Mouse (Mus musculus) forebrain, embryonic 11.5 days (tissue): ENCODE measurements around the gene Cadps2. TPM values are rescaled to one million over a fixed set of nuclear protein-coding genes. Genes with fewer than 3 reads are reported as not detected.
A peak's percentile ranks its signal among the peaks of the same experiment; 100 is the strongest.

ENCODE experiments used
- ATAC-seq: fragments of 200-750 bp; cut with Nextera tagmentation; replicated peaks from 2 replicates; pipeline ENCODE4 v1.8.0; 2017; ENCODE audit warnings: moderate TSS enrichment; ENCODE audit not compliant: low FRiP score
- DNase-seq: peaks from one replicate; pipeline ENCODE4 v3.0.0-alpha.2; 2017; ENCODE audit warnings: low spot score
- H3K27ac ChIP-seq: fragments of 300-500 bp; sonication (generic); 2 replicates; pipeline ENCODE4 v1.5.1; 2014; ENCODE audit warnings: low read depth, low read length
- H3K27me3 ChIP-seq: fragments of 300-500 bp; sonication (generic); 2 replicates; pipeline ENCODE4 v1.6.1; 2014; ENCODE audit warnings: mild to moderate bottlenecking, low read length, mixed read lengths; ENCODE audit not compliant: control insufficient read depth, insufficient read depth
- H3K36me3 ChIP-seq: fragments of 300-500 bp; sonication (generic); 2 replicates; pipeline ENCODE4 v1.6.1; 2014; ENCODE audit warnings: mild to moderate bottlenecking, low read length, moderate library complexity, mixed read lengths; ENCODE audit not compliant: control insufficient read depth, insufficient read depth
- H3K4me1 ChIP-seq: fragments of 300-500 bp; sonication (generic); replicated peaks from 2 replicates; pipeline ENCODE4 v1.6.1; 2014; ENCODE audit warnings: low read length, mixed read lengths; ENCODE audit not compliant: control insufficient read depth, insufficient read depth
- H3K4me2 ChIP-seq: fragments of 300-500 bp; sonication (generic); 2 replicates; pipeline ENCODE4 v1.6.1; 2014; ENCODE audit warnings: low read depth, mild to moderate bottlenecking, low read length, moderate library complexity, mixed read lengths; ENCODE audit not compliant: severe bottlenecking
- H3K4me3 ChIP-seq: fragments of 300-500 bp; sonication (generic); 2 replicates; pipeline ENCODE4 v1.5.1; 2014; ENCODE audit warnings: low read depth, low read length
- H3K9ac ChIP-seq: fragments of 300-500 bp; sonication (generic); 2 replicates; pipeline ENCODE4 v1.6.1; 2014; ENCODE audit warnings: low read length
- H3K9me3 ChIP-seq: fragments of 300-500 bp; sonication (generic); 2 replicates; pipeline ENCODE4 v1.6.1; 2016; ENCODE audit warnings: low read length, mixed read lengths; ENCODE audit not compliant: control insufficient read depth
- WGBS: fragments of 180-500 bp; shearing (Covaris S2); extraction: QIAGEN DNeasy Blood & Tissue Kit; methylation state at CpG from one replicate; pipeline ENCODE4 v1.1.7; 2014; 5-methylcytosine and 5-hydroxymethylcytosine counted together
- polyA plus RNA-seq: library from polyadenylated mRNA; unstranded; fragments of >200 nt; fragmentation: Nextera tagmentation; extraction: Ambion mirVana; gene quantifications from 2 replicates; pipeline ENCODE4 v1.2.1, GENCODE M21; 2014

Cadps2 gene
- polyA plus RNA-seq, 1 experiment from 2014 or later: 3.8 TPM

DNA sequence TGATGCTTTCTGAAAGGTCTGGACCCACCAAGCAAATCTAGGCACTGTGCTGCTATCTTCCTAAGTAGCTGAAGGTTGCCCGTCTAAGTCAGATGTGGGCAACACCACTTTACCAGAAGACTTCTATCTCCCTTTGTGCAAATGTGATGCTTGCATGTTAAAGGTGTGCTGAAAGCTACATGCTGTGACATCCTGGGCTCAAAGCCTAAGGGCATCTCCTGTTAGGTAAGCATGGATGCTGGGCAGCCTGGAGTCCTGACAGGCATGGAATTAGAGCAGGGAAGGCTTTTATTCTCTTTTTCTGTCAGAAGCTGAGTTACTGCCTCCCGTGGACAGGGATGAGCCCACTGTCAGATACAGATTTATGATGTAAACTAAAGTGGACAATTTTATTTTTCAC, 348.8 kb downstream of the Cadps2 start:
- no peak overlapping the region for H3K9ac ChIP-seq
- no peaks in the 10 kb centered on the region for H3K27me3 ChIP-seq
- no peak overlapping the region for H3K4me2 ChIP-seq
- no peaks in the 10 kb centered on the region for H3K36me3 ChIP-seq
- no peak overlapping the region for H3K4me3 ChIP-seq
- no peak for DNase-seq
- no peak for ATAC-seq
- no peaks in the 10 kb centered on the region for H3K9me3 ChIP-seq
- no peaks in the 10 kb centered on the region for H3K4me1 ChIP-seq
- 89% methylated on average over 2 of the region's 2 CpGs for WGBS
- no peak overlapping the region for H3K27ac ChIP-seq

DNA sequence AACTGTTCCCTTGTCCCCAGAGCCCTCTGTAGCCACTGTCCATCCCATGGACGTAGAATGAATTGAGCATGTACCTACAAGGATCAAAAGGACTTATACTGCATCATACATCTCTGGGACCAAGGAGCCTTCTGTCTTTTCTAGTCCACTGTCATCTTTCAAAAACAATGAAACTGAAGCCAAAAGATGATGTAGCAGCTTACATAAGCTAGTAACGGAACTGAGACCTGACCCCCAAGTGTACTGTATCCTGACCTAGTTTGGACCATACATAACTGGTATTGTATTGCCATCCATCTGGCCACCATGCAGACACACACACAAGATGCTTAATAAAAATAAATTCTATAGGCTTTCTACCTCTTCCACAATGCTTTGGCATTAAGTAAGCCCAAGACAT, 350.2 kb downstream of the Cadps2 start:
- Histone ChIP-seq H3K27me3 (no peaks in the 10 kb centered on the region), H3K4me3 (no peak overlapping the region), H3K36me3 (no peaks in the 10 kb centered on the region)

DNA sequence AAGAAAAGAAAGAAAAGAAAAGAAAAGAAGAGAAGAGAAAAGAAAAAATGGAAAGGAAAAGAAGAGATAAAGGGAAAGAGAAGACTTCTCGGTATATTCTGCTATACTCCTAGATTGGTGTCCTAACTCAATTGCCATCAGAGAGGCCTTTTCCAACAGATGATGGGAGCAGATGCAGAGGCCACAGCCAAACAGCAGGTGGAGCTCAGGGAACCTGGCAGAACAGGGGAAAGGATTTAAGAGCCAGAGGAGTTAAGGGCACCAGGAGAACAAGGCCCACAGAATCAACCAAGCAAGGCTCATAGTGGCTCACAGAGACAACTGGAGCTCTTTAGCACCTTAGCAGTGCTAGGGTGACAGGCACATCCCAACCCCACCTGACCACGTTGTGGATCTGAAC, 366.5 kb downstream of the Cadps2 start:
- 77% methylated on average over 2 of the region's 2 CpGs for WGBS
- ATAC-seq (no peak), DNase-seq (no peak)
- H3K9me3 ChIP-seq: no peaks in the 10 kb centered on the region
- no peak overlapping the region for H3K4me2 ChIP-seq
- no peaks in the 10 kb centered on the region for H3K4me1 ChIP-seq
- no peak overlapping the region for H3K4me3 ChIP-seq
- no peaks in the 10 kb centered on the region for H3K27me3 ChIP-seq
- H3K36me3 ChIP-seq: no peaks in the 10 kb centered on the region
- no peak overlapping the region for H3K27ac ChIP-seq
- H3K9ac ChIP-seq: no peak overlapping the region

More for the DNA sequence above, 350.2 kb downstream of the Cadps2 start:
- DNase-seq: no peak
- no peaks in the 10 kb centered on the region for H3K4me1 ChIP-seq
- H3K27ac ChIP-seq: no peak overlapping the region
- 89% methylated on average over 2 of the region's 2 CpGs for WGBS
- H3K4me2 ChIP-seq: no peak overlapping the region
- no peak for ATAC-seq
- H3K9me3 ChIP-seq: no peaks in the 10 kb centered on the region
- H3K9ac ChIP-seq: no peak overlapping the region

DNA sequence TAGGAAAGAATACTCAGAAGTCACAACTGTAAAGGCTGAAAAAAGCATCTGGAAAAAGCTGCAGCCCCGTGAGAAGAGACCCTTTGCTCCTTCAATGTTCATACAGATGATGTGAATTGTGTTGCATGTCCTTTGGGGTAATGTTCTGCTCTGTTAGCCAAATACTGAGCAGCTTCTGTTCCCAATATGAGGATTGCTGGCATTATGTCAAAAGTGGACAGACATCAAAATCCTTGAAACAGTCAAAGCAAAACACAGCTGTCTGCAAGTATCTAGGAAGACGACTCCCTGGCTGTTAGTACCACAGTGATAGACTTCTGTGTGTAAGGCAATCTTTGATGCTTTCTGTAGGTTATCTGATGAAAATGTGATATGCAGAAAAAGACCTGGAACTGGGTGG, 367.4 kb downstream of the Cadps2 start:
- no peaks in the 10 kb centered on the region for H3K27me3 ChIP-seq
- no peaks in the 10 kb centered on the region for H3K9me3 ChIP-seq
- H3K9ac ChIP-seq: no peak overlapping the region
- H3K4me1 ChIP-seq: no peaks in the 10 kb centered on the region
- no peak overlapping the region for H3K4me2 ChIP-seq
- H3K36me3 ChIP-seq: no peaks in the 10 kb centered on the region
- DNase-seq: no peak
- H3K27ac ChIP-seq: no peak overlapping the region
- no peak overlapping the region for H3K4me3 ChIP-seq
- ATAC-seq: no peak
- 74% methylated on average over 2 of the region's 2 CpGs for WGBS

DNA sequence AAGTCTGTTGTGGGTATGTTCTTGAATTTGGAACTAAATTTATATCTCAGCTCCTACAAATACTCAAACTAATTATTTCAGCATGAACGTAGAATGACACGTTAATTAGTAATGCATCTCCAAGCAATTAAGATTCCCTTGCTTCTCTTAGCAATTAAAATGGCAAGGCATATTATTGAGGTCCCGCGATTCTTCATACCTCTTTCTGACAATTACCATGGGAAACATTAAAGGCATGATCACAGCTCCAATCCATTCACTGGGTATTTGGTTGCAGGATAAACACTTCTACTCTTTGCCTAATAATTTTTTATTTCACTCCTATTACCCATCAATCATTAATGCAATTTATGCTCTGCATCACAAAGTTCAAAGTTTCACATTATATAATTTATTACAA, 371.3 kb downstream of the Cadps2 start:
- Histone ChIP-seq H3K27me3 (no peaks in the 10 kb centered on the region), H3K9me3 (no peaks in the 10 kb centered on the region), H3K36me3 (no peaks in the 10 kb centered on the region), H3K27ac (no peak overlapping the region), H3K9ac (no peak overlapping the region), H3K4me2 (no peak overlapping the region), H3K4me1 (no peaks in the 10 kb centered on the region), H3K4me3 (no peak overlapping the region)
- DNase-seq (no peak), ATAC-seq (peak; percentile 44; the same call in 1 of the 2 replicates)
- 59% methylated on average over 4 of the region's 4 CpGs for WGBS

DNA sequence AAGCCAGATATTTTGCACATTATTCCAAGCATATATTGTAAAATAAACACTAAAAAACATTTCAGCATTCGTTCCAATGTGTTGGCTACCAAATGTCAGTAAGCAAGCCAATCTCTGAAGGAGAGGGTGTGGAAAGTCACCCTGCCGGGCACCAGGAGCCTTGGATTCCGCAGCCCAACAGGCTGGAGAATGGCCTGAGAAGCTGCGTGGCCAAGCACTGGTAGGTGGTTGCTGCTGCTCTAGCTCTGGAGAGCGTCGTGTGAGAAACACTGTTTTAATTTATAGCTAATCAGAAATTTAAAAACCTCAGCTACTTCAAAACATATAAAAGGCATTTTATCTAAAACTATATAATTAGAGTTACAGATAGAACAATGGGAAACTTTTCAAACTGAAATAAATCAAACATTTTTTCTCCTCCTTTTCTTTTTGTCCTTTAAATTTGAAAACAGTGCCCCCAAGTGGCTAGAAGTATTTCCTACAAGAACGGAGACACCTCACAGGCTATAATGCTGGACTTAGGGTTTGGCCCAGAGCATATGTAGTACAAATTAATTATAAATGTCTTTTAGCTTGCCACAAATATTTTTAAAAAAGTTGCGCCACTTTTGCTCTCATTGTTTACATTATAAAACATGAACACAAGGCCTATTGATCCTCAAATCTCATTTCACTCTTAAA, 376.5 kb downstream of the Cadps2 start:
- no peaks in the 10 kb centered on the region for H3K36me3 ChIP-seq
- no peaks in the 10 kb centered on the region for H3K9me3 ChIP-seq
- no peak overlapping the region for H3K4me3 ChIP-seq
- H3K9ac ChIP-seq: no peak overlapping the region
- H3K4me2 ChIP-seq: no peak overlapping the region
- no peaks in the 10 kb centered on the region for H3K27me3 ChIP-seq
- DNase-seq (no peak), ATAC-seq (peak; percentile 68)
- 18% methylated on average over 8 of the region's 8 CpGs for WGBS
- 0 out of 2 replicates have a peak, but pooled peaks cover 4% of the 10 kb centered on the region for H3K4me1 ChIP-seq
- H3K27ac ChIP-seq: no peak overlapping the region

DNA sequence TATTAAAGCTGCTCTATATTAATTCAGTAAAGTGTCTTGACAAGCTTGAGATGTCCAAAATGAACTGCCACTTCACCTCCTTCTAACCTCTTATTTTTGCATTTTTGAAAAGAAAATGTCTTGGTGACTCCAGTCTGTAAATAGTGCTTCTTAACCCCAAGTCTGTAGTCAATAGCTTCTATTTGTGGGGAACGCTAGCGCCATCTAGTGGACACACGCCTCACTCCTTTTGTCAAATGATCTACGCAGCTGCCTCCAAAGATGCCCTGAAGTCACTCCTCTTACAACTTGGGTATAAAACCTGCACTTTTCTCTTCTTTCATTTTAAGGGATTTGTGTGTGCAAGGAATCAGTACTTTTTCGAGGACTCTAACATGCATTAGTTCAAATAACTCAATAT, 381.5 kb downstream of the Cadps2 start:
- DNase-seq: peak; percentile 90
- no peak overlapping the region for H3K4me2 ChIP-seq
- H3K27me3 ChIP-seq: no peaks in the 10 kb centered on the region; the same call in none of the 2 replicates
- H3K36me3 ChIP-seq: no peaks in the 10 kb centered on the region
- H3K4me1 ChIP-seq: 0 out of 2 replicates have a peak, but pooled peaks cover 4% of the 10 kb centered on the region
- no peak overlapping the region for H3K4me3 ChIP-seq
- peak; percentile 62 for ATAC-seq
- no peaks in the 10 kb centered on the region for H3K9me3 ChIP-seq
- no peak overlapping the region for H3K9ac ChIP-seq
- 2% methylated on average over 5 of the region's 5 CpGs for WGBS
- no peak overlapping the region for H3K27ac ChIP-seq

DNA sequence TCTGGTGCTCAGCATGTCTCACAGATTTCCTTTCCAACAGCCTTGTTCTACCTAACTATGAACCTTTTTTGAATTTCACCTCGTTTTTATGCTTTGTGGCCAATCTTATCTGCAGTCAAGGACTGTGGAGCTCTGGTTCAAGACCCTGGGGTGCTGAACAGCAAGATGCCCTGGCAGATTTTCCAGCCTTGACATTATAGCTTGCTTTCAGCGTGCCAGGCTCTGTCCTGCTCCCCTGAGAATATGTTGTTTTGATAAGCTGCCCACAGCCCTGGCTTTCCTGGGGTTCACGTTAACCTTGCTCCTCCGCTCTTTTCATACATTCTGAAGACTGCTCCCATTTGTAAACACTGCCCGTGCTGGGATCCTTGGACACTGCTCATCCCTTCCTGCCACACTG, 385.3 kb downstream of the Cadps2 start:
- WGBS: 57% methylated on average over 5 of the region's 5 CpGs

DNA sequence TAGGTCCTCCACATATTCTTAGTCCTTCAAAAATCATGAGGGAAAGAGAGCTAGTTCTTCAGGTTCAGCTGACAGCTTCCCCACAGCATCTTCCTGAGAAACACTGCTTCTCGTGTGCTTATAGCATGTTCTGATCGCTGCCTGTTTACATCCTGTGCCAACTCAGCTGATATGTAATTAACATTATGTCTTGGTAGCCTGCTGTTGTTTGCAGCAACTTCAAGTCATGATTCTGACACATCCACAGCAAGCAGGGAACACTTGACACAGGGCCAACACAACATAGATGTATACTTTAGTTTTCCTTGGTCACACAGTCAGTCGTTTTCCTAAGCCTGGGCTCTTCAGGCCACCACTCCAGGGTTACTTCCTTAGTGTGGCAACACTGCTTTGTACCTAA, 399.3 kb downstream of the Cadps2 start:
- Histone ChIP-seq H3K27ac (no peak overlapping the region), H3K4me1 (no peaks in the 10 kb centered on the region), H3K27me3 (no peaks in the 10 kb centered on the region), H3K4me3 (no peak overlapping the region), H3K36me3 (no peaks in the 10 kb centered on the region), H3K9me3 (no peaks in the 10 kb centered on the region), H3K4me2 (no peak overlapping the region), H3K9ac (no peak overlapping the region)
- no peak for DNase-seq
- ATAC-seq: no peak
- 83% methylated on average over 3 of the region's 3 CpGs for WGBS

More for the DNA sequence above, 385.3 kb downstream of the Cadps2 start:
- Histone ChIP-seq H3K4me1 (0 out of 2 replicates have a peak, but pooled peaks cover 2% of the 10 kb centered on the region), H3K4me3 (no peak overlapping the region), H3K27me3 (no peaks in the 10 kb centered on the region; the same call in none of the 2 replicates), H3K4me2 (no peak overlapping the region), H3K36me3 (no peaks in the 10 kb centered on the region), H3K27ac (no peak overlapping the region), H3K9me3 (no peaks in the 10 kb centered on the region), H3K9ac (no peak overlapping the region)
- ATAC-seq (no peak), DNase-seq (no peak)
